Mouse (Mus musculus) cortical plate, adult 2 months (tissue): ENCODE data around the gene Spata2l.

Source experiments
- CTCF ChIP-seq: fragments of 200-500 bp; IDR thresholded peaks from 2 replicates; pipeline ENCODE4 v1.5.1; 2011; ENCODE audit warnings: mild to moderate bottlenecking, control low read depth, low read length; ENCODE audit not compliant: insufficient read depth; ENCODE audit errors: extremely low read depth
- POLR2A ChIP-seq: fragments of 200-500 bp; IDR thresholded peaks from 2 replicates; pipeline ENCODE4 v1.6.1; 2011; ENCODE audit warnings: mild to moderate bottlenecking, low read length, control low read depth; ENCODE audit not compliant: insufficient read depth; ENCODE audit errors: extremely low read depth

GRCm38 (mm10) chr8:123253451-123254098, 17.5 kb upstream of the Spata2l start:
- TF ChIP-seq POLR2A: no peak; the same call in 1 of the 2 replicates
- no peak for TF ChIP-seq CTCF
